Mouse (Mus musculus): ENCODE measurements around the gene Mtfr1l. TPM values are rescaled to one million over a fixed set of nuclear protein-coding genes. Genes with fewer than 3 reads are reported as not detected.

Gene Mtfr1l
- total and polyA plus RNA-seq, 3 experiments = 54.5 to 119 (median 55.6) TPM

- DNase-seq (ENCODE audit: low spot score) (no peak), ATAC-seq (ENCODE audit: extremely low read depth, insufficient number of reproducible peaks, low FRiP score, poor library complexity, severe bottlenecking) (no peak)
- no peaks in the 10 kb centered on the region for H3K36me3 ChIP-seq (replicated peaks)
- H3K4me1 ChIP-seq (ENCODE audit: insufficient read depth, low read depth, low read length) = 0 out of 2 replicates have a peak, but pooled peaks cover 5% of the 10 kb centered on the region
- H3K27me3 ChIP-seq (ENCODE audit: insufficient read depth, low read length) = peaks cover 28% of the 10 kb centered on the region; the same call in 1 of the 2 replicates
- no peak for TF ChIP-seq CTCF (IDR thresholded peaks at IDR 0.05; ENCODE audit: low read depth, low read length)
- no peak for TF ChIP-seq TAL1 (conservative IDR thresholded peaks at IDR 0.05; ENCODE audit: low read depth, low read length)
- no peak for TF ChIP-seq GATA1 (IDR thresholded peaks at IDR 0.05; ENCODE audit: borderline replicate concordance, low read length)
- no peak for TF ChIP-seq POLR2AphosphoS5 (IDR thresholded peaks at IDR 0.05; ENCODE audit: insufficient replicate concordance, low read depth, low read length)
- TF ChIP-seq GATA2 (IDR thresholded peaks at IDR 0.05; ENCODE audit: borderline replicate concordance, low read depth, low read length) = no peak
- H3K9me3 ChIP-seq (replicated peaks) = peaks cover 15% of the 10 kb centered on the region
- H3K4me3 ChIP-seq (ENCODE audit: low read depth, low read length) = no peak within 1 kb of the TSS
Measured at GRCm38 (mm10) chr4:134551494-134552316, 16.5 kb upstream of the Mtfr1l start, which contains the start of gene Selenon. Gene Selenon (minus strand): TSS chr4:134552166.

DNA sequence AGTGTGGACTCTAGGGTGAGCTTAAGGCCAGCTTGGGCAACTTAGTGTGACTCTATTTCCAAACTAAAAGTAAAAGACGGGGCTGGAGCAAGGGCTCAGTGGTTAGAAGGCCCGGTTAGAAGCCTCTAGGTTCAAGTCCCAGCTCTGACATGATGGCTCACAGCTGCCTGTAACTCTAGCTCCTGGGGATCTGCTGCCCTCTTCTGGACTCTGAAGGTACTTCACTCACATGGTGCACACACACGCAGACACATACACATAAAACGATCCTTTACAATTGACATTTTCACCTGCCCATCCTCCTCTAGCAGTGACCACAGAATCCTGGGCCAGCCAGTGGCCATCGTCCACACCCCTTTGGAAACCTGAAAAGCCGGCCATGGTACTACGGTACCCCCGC lies 14.7 kb upstream of the Mtfr1l start:
- H3K4me3 ChIP-seq (ENCODE audit: low read depth, low read length) = no peak overlapping the region
- no peaks in the 10 kb centered on the region for H3K36me3 ChIP-seq (replicated peaks)
- DNase-seq (ENCODE audit: low spot score) (no peak), ATAC-seq (ENCODE audit: extremely low read depth, insufficient number of reproducible peaks, low FRiP score, poor library complexity, severe bottlenecking) (no peak)
- 0 out of 2 replicates have a peak, but pooled peaks cover 5% of the 10 kb centered on the region for H3K4me1 ChIP-seq (ENCODE audit: insufficient read depth, low read depth, low read length)
- peaks cover 15% of the 10 kb centered on the region for H3K9me3 ChIP-seq (replicated peaks)
- peaks cover 41% of the 10 kb centered on the region for H3K27me3 ChIP-seq (ENCODE audit: insufficient read depth, low read length)
- no peak for TF ChIP-seq CTCF (IDR thresholded peaks at IDR 0.05; ENCODE audit: low read depth, low read length)
- TF ChIP-seq GATA2 (IDR thresholded peaks at IDR 0.05; ENCODE audit: borderline replicate concordance, low read depth, low read length) = no peak
- no peak for TF ChIP-seq TAL1 (conservative IDR thresholded peaks at IDR 0.05; ENCODE audit: low read depth, low read length)
- TF ChIP-seq GATA1 (IDR thresholded peaks at IDR 0.05; ENCODE audit: borderline replicate concordance, low read length) = no peak
- no peak for TF ChIP-seq POLR2AphosphoS5 (IDR thresholded peaks at IDR 0.05; ENCODE audit: insufficient replicate concordance, low read depth, low read length)

GRCm38 (mm10) chr4:134548169-134548938 lies 13.2 kb upstream of the Mtfr1l start:
- DNase-seq (ENCODE audit: low spot score) (no peak), ATAC-seq (ENCODE audit: extremely low read depth, insufficient number of reproducible peaks, low FRiP score, poor library complexity, severe bottlenecking) (no peak)
- TF ChIP-seq TAL1 (conservative IDR thresholded peaks at IDR 0.05; ENCODE audit: low read depth, low read length) = no peak
- no peak for TF ChIP-seq CTCF (IDR thresholded peaks at IDR 0.05; ENCODE audit: low read depth, low read length)
- no peak for TF ChIP-seq POLR2AphosphoS5 (IDR thresholded peaks at IDR 0.05; ENCODE audit: insufficient replicate concordance, low read depth, low read length)
- no peak for TF ChIP-seq GATA2 (IDR thresholded peaks at IDR 0.05; ENCODE audit: borderline replicate concordance, low read depth, low read length)
- TF ChIP-seq GATA1 (IDR thresholded peaks at IDR 0.05; ENCODE audit: borderline replicate concordance, low read length) = no peak
- no peak overlapping the region for H3K4me3 ChIP-seq (ENCODE audit: low read depth, low read length)
- no peaks in the 10 kb centered on the region for H3K36me3 ChIP-seq (replicated peaks)
- H3K9me3 ChIP-seq (replicated peaks) = peaks cover 15% of the 10 kb centered on the region
- H3K27me3 ChIP-seq (ENCODE audit: insufficient read depth, low read length) = peaks cover 48% of the 10 kb centered on the region
- 0 out of 2 replicates have a peak, but pooled peaks cover 5% of the 10 kb centered on the region for H3K4me1 ChIP-seq (ENCODE audit: insufficient read depth, low read depth, low read length)

GRCm38 (mm10) chr4:134546814-134547705 lies 11.9 kb upstream of the Mtfr1l start:
- peaks cover 15% of the 10 kb centered on the region for H3K9me3 ChIP-seq (replicated peaks)
- no peak overlapping the region for H3K4me3 ChIP-seq (ENCODE audit: low read depth, low read length)
- H3K36me3 ChIP-seq (replicated peaks) = no peaks in the 10 kb centered on the region
- no peak for TF ChIP-seq GATA1 (IDR thresholded peaks at IDR 0.05; ENCODE audit: borderline replicate concordance, low read length)
- TF ChIP-seq GATA2 (IDR thresholded peaks at IDR 0.05; ENCODE audit: borderline replicate concordance, low read depth, low read length) = no peak
- TF ChIP-seq TAL1 (conservative IDR thresholded peaks at IDR 0.05; ENCODE audit: low read depth, low read length) = no peak
- no peak for TF ChIP-seq CTCF (IDR thresholded peaks at IDR 0.05; ENCODE audit: low read depth, low read length)
- TF ChIP-seq POLR2AphosphoS5 (IDR thresholded peaks at IDR 0.05; ENCODE audit: insufficient replicate concordance, low read depth, low read length) = no peak
- peaks cover 48% of the 10 kb centered on the region for H3K27me3 ChIP-seq (ENCODE audit: insufficient read depth, low read length)
- 0 out of 2 replicates have a peak, but pooled peaks cover 7% of the 10 kb centered on the region for H3K4me1 ChIP-seq (ENCODE audit: insufficient read depth, low read depth, low read length)
- no peak for DNase-seq (ENCODE audit: low spot score)
- no peak for ATAC-seq (ENCODE audit: extremely low read depth, insufficient number of reproducible peaks, low FRiP score, poor library complexity, severe bottlenecking)

GRCm38 (mm10) chr4:134543261-134543660 lies 8.1 kb upstream of the Mtfr1l start:
- peak; percentile 57; the same call in 1 of the 2 replicates for ATAC-seq (ENCODE audit: extremely low read depth, insufficient number of reproducible peaks, low FRiP score, poor library complexity, severe bottlenecking)
- no peaks in the 10 kb centered on the region for H3K36me3 ChIP-seq (replicated peaks)
- peaks cover 14% of the 10 kb centered on the region for H3K4me1 ChIP-seq (ENCODE audit: insufficient read depth, low read depth, low read length)
- H3K4me3 ChIP-seq (ENCODE audit: low read depth, low read length) = no peak overlapping the region
- DNase-seq (ENCODE audit: low spot score) = peak; percentile 70
- H3K9me3 ChIP-seq (replicated peaks) = no peaks in the 10 kb centered on the region
- peaks cover 67% of the 10 kb centered on the region for H3K27me3 ChIP-seq (ENCODE audit: insufficient read depth, low read length)
- TF ChIP-seq CTCF (IDR thresholded peaks at IDR 0.05; ENCODE audit: low read depth, low read length) (peak; percentile 95), GATA1 (IDR thresholded peaks at IDR 0.05; ENCODE audit: borderline replicate concordance, low read length) (no peak)
